Mouse (Mus musculus) ES-E14 (cell line): ENCODE data around the gene Egfl8. TPM values are rescaled to one million over a fixed set of nuclear protein-coding genes. Genes with fewer than 3 reads are reported as not detected.

ENCODE experiments used
- DNase-seq: peaks from one replicate; pipeline ENCODE4 v3.0.0-alpha.2; 2013; ENCODE audit warnings: low read depth, low spot score
- H3K27ac ChIP-seq: 2 replicates; pipeline ENCODE4 v1.5.1; 2012; ENCODE audit warnings: low read depth, mild to moderate bottlenecking, low read length, moderate library complexity, mixed read lengths; ENCODE audit not compliant: poor library complexity, insufficient read depth, severe bottlenecking
- H3K36me3 ChIP-seq: 2 replicates; pipeline ENCODE4 v1.6.1; 2012; ENCODE audit warnings: mild to moderate bottlenecking, low read length, moderate library complexity, mixed read lengths; ENCODE audit not compliant: control insufficient read depth, poor library complexity, insufficient read depth, severe bottlenecking
- H3K4me1 ChIP-seq, 2 experiments: fragments of 150-350 bp in 1 of 2; sonication (generic) in 1 of 2; 2 replicates each; pipeline ENCODE4 v1.6.1; 2012; ENCODE audit warnings: low read length in 2 of 2, mild to moderate bottlenecking in 1 of 2, mixed read lengths in 1 of 2; ENCODE audit not compliant: control insufficient read depth in 2 of 2, insufficient read depth in 2 of 2, poor library complexity in 1 of 2
- H3K4me3 ChIP-seq, 2 experiments: fragments of 150-350 bp in 1 of 2; sonication (generic) in 1 of 2; 2 replicates each; pipeline ENCODE4 v1.5.1; 2012; ENCODE audit warnings: low read length in 2 of 2, low read depth in 1 of 2, mild to moderate bottlenecking in 1 of 2, mixed read lengths in 1 of 2; ENCODE audit not compliant: insufficient read depth in 1 of 2, poor library complexity in 1 of 2, severe bottlenecking in 1 of 2
- H3K9ac ChIP-seq: 2 replicates; pipeline ENCODE4 v1.6.1; 2012; ENCODE audit warnings: low read depth, mild to moderate bottlenecking, low read length, mixed read lengths; ENCODE audit not compliant: poor library complexity, insufficient read depth, severe bottlenecking
- H3K9me3 ChIP-seq: fragments of 150-350 bp; sonication (generic); 2 replicates; pipeline ENCODE4 v1.6.1; 2012; ENCODE audit warnings: low read depth, mild to moderate bottlenecking, low read length; ENCODE audit not compliant: control insufficient read depth, insufficient read depth
- CHD2 ChIP-seq: IDR thresholded peaks from 2 replicates; pipeline ENCODE4 v1.6.1; 2014; ENCODE audit warnings: mild to moderate bottlenecking, low read depth, low read length, inconsistent platforms
- HCFC1 ChIP-seq: IDR thresholded peaks from 2 replicates; pipeline ENCODE4 v1.6.1; 2012; ENCODE audit warnings: low read length, inconsistent platforms, borderline replicate concordance; ENCODE audit not compliant: insufficient read depth
- MAFK ChIP-seq: IDR thresholded peaks from 2 replicates; pipeline ENCODE4 v1.6.1; 2014; ENCODE audit warnings: mild to moderate bottlenecking, low read depth, low read length, inconsistent platforms; ENCODE audit not compliant: insufficient read depth
- ZC3H11A ChIP-seq: IDR thresholded peaks from 2 replicates; pipeline ENCODE4 v1.6.1; 2012; ENCODE audit warnings: low read depth, mild to moderate bottlenecking, inconsistent platforms, low read length, borderline replicate concordance
- ZNF384 ChIP-seq: IDR thresholded peaks from 2 replicates; pipeline ENCODE4 v1.6.1; 2012; ENCODE audit warnings: low read depth, low read length, inconsistent platforms
- in situ Hi-C, 2 experiments: fragments of 600-800 bp; cut with MboI; formaldehyde crosslinking; loops; one replicate each; pipeline ENCODE4 v1.15.1; 2025; ENCODE audit warnings: low sequenced_read_pairs in 2 of 2, inconsistent platforms in 1 of 2; ENCODE audit not compliant: unreplicated experiment in 2 of 2
- total RNA-seq: library from RNA; depleted of rRNA; stranded (reverse); fragments of 300-350 nt; gene quantifications from 2 replicates; pipeline ENCODE4 v1.2.3, GENCODE M21; 2012

Gene Egfl8
- total RNA-seq, 1 experiment = 1.0 TPM

DNA sequence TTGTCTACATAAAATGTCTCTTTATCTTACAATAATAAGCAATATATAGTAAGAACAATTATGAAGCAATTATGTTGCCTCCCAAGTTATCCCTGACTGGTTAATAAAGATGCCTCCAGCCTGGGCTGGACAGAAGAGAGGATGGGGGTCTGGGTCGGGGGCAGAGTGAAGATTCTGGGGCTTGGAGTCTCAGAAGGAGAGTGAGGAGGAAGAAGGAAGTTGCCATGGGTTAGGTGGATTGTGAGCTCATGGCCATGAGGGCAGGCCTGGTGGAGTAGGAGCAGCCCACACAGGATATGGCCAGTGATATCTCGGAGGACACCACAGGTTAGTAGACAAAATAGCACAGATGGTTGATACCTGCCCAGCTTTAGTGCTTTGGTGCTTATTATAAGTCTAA, 42.4 kb upstream of the Egfl8 start:
- in situ Hi-C loops = no loop called here
- TF ChIP-seq ZC3H11A (no peak), CHD2 (no peak), MAFK (no peak)
- Histone ChIP-seq H3K9ac (no peak overlapping the region), H3K4me3 (no peak overlapping the region), H3K9me3 (no peaks in the 10 kb centered on the region), H3K36me3 (peaks cover 15% of the 10 kb centered on the region), H3K27ac (no peak overlapping the region), H3K4me1 (peaks cover 0 to 13% of the 10 kb centered on the region in 2 experiments; a peak in 1 of 4 replicates)
- no peak for DNase-seq

DNA sequence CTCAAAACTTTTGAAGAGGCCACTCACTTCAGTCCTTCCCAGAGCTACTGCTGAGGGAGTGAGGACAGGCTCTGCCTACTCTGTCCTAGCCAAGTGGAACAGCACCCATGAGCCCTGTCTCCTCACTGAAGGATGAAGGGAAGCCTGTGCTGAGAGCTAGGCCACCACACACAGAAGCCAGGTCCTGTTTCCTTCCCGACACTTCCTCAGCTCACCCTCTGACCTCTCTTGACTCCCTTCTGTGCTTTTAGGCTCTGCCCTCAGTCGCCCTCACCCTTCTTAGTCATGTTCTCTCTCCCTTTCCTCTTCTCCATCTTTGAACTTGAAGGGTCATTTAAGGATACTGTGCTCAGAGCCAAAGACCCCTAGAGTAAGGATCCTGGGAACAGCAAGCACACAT, 41.5 kb upstream of the Egfl8 start:
- in situ Hi-C loops = no loop called here
- Histone ChIP-seq H3K4me3 (no peak overlapping the region), H3K27ac (no peak overlapping the region), H3K36me3 (peaks cover 24% of the 10 kb centered on the region), H3K9me3 (no peaks in the 10 kb centered on the region), H3K4me1 (peaks cover 0 to 13% of the 10 kb centered on the region in 2 experiments; a peak in 1 of 4 replicates), H3K9ac (no peak overlapping the region)
- DNase-seq = no peak
- TF ChIP-seq ZNF384 (no peak), CHD2 (no peak), MAFK (no peak), ZC3H11A (no peak), HCFC1 (no peak)

DNA sequence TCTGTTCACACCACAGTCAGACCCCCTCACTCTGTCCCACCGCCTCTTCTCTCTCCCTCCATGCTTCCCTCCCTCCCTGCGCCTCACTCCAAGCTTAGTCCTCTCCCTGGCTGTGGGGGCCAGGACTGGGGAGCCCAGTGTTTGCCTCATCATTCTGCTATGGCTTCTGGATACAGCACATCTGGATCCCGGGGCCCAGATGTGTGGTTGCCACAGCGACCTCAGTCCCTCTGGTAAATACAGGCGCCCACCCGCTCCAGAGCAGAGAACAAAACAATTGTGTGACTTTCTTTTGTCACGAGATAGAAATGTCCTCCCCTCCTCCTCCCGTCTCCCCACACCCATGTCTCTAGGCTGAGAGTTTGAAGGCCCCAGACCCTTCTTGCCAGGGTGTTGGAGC, 40.9 kb upstream of the Egfl8 start:
- TF ChIP-seq MAFK = no peak
- TF ChIP-seq ZC3H11A = no peak
- TF ChIP-seq ZNF384 = no peak
- TF ChIP-seq HCFC1 = no peak
- TF ChIP-seq CHD2 = no peak
- H3K9ac ChIP-seq = no peak overlapping the region; the same call in 1 of the 2 replicates
- H3K4me3 ChIP-seq = no peak overlapping the region
- H3K9me3 ChIP-seq = no peaks in the 10 kb centered on the region
- H3K36me3 ChIP-seq = peaks cover 30% of the 10 kb centered on the region
- in situ Hi-C loops = no loop called here
- no peak for DNase-seq
- peaks cover 0 to 13% of the 10 kb centered on the region in 2 experiments; a peak in 1 of 4 replicates for H3K4me1 ChIP-seq
- H3K27ac ChIP-seq = no peak overlapping the region

DNA sequence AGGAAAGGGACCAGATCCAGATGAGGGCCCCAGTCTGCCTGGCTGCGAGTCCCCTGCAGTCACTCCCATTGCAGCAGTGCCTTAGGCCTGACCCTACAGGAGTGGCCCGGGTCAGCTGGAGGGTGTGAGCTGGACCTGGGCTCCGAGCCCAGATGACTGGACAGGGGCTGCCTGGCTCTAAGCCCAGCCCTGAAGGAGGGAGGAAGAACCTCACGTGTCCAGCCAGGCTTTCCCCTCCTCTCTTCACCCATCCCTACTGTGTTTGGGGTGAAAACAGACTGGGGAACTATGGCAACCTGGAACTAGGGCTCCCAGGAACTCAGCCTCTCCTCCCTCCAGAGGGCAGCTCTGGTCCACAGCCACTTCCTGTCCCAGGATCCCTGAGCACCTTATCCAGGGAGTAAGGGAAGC, 39.8 kb upstream of the Egfl8 start:
- in situ Hi-C loops = no loop called here

DNA sequence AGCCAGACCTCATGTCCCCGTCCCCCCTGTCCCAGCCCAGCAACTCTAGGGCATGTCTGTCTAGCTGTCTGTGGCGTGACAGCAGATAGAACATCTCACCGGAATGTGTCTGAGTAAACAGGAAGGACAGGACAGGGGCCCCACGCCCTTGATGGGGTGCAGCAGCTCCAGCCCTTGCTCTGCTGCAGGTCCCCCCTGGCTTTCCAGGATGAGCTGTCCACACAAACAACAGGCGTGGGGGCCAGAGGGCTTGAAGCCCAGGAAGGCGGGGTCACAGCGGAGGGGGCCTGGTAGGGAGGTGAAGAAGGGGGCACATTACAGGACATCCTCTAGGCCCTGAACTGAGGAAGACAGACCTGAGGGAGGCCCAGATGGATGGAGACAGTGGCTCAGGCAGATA, 39.4 kb upstream of the Egfl8 start:
- DNase-seq = no peak
- peaks cover 41% of the 10 kb centered on the region for H3K36me3 ChIP-seq
- no peaks in the 10 kb centered on the region for H3K9me3 ChIP-seq
- no peak overlapping the region for H3K4me3 ChIP-seq
- 0 out of 4 replicates have a peak, but pooled peaks cover 0 to 3% of the 10 kb centered on the region in 2 experiments for H3K4me1 ChIP-seq
- in situ Hi-C loops = no loop called here
- no peak overlapping the region for H3K9ac ChIP-seq
- no peak for TF ChIP-seq MAFK
- no peak overlapping the region for H3K27ac ChIP-seq

More for the DNA sequence above, 39.8 kb upstream of the Egfl8 start:
- TF ChIP-seq ZNF384 (no peak), CHD2 (no peak), MAFK (no peak), HCFC1 (no peak), ZC3H11A (no peak)
- H3K27ac ChIP-seq = no peak overlapping the region
- no peaks in the 10 kb centered on the region for H3K9me3 ChIP-seq
- H3K4me3 ChIP-seq = no peak overlapping the region
- H3K9ac ChIP-seq = no peak overlapping the region
- peaks cover 37% of the 10 kb centered on the region for H3K36me3 ChIP-seq
- no peak for DNase-seq
- 0 out of 4 replicates have a peak, but pooled peaks cover 0 to 3% of the 10 kb centered on the region in 2 experiments for H3K4me1 ChIP-seq
